Mouse (Mus musculus) bone marrow, adult 2 months (tissue): ENCODE results near the gene C1qtnf5.

Experiments used
- CTCF ChIP-seq: fragments of 200-500 bp; IDR thresholded peaks from 2 replicates; pipeline ENCODE4 v1.5.1; 2011; ENCODE audit warnings: low read length, control low read depth; ENCODE audit not compliant: control insufficient read depth, insufficient read depth
- POLR2A ChIP-seq: fragments of 200-500 bp; IDR thresholded peaks from 2 replicates; pipeline ENCODE4 v1.6.1; 2011; ENCODE audit warnings: low read depth, mild to moderate bottlenecking, control low read depth, low read length, borderline replicate concordance; ENCODE audit not compliant: control insufficient read depth

DNA sequence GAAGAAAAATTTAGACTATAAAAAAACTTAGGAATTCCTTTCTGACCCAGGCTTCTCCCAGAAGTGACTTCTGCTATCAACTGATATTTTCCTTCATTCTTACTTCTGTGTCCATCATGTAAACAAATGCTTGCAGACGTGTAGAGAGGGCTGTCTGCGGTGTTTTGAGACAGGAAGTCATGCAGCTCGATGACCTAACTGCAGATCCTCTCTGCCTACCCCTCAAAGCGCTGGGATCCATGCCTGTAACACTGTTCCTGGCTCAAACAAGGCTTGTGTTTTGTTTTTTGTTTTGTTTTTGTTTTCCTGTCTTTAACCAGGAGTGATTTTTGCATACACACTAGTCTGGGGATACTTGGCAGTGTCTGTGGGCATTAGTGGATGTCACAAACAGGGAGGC lies 30.8 kb downstream of the C1qtnf5 start:
- TF ChIP-seq CTCF (no peak), POLR2A (no peak)
